Mouse (Mus musculus) liver, embryonic 14.5 days (tissue): ENCODE measurements around the gene Gatd1.

Source experiments
- CTCF ChIP-seq: IDR thresholded peaks from 2 replicates; pipeline ENCODE4 v1.5.1; 2016; ENCODE audit warnings: antibody characterized with exemption, low read depth, control low read depth
- EP300 ChIP-seq: IDR thresholded peaks from 2 replicates; pipeline ENCODE4 v1.6.1; 2016; ENCODE audit warnings: antibody characterized with exemption, low read depth

- TF ChIP-seq EP300 (peak; percentile 80), CTCF (no peak)
These were observed 25.3 kb downstream of the Gatd1 start for GRCm38 (mm10) chr7:141388487-141389109.
